Mouse (Mus musculus) thymus, adult 2 months (tissue): ENCODE results near the gene Hexdc.
A peak's percentile ranks its signal among the peaks of the same experiment; 100 is the strongest.

Experiments used
- CTCF ChIP-seq: fragments of 200-500 bp; IDR thresholded peaks from 2 replicates; pipeline ENCODE4 v1.5.1; 2012; ENCODE audit warnings: mild to moderate bottlenecking, control low read depth, low read length, moderate library complexity, borderline replicate concordance; ENCODE audit not compliant: control insufficient read depth, poor library complexity, insufficient read depth; ENCODE audit errors: extremely low read depth
- POLR2A ChIP-seq: fragments of 200-500 bp; IDR thresholded peaks from 2 replicates; pipeline ENCODE4 v1.6.1; 2012; ENCODE audit warnings: mild to moderate bottlenecking, low read length, control low read depth, moderate library complexity; ENCODE audit not compliant: control insufficient read depth, poor library complexity, insufficient read depth; ENCODE audit errors: extremely low read depth

- TF ChIP-seq CTCF (peak; percentile 72; the same call in 1 of the 2 replicates), POLR2A (peak; percentile 79)
Observed at GRCm38 (mm10) chr11:121229018-121229439, 24.8 kb downstream of the Hexdc start, which contains the start of gene Cybc1.
